Mouse (Mus musculus): ENCODE results near the gene Acaa1a. TPM values are rescaled to one million over a fixed set of nuclear protein-coding genes. Genes with fewer than 3 reads are reported as not detected.
A peak's percentile ranks its signal among the peaks of the same experiment; 100 is the strongest.

The Acaa1a gene
- polyA plus RNA-seq, 1 experiment, result 138 TPM

DNA sequence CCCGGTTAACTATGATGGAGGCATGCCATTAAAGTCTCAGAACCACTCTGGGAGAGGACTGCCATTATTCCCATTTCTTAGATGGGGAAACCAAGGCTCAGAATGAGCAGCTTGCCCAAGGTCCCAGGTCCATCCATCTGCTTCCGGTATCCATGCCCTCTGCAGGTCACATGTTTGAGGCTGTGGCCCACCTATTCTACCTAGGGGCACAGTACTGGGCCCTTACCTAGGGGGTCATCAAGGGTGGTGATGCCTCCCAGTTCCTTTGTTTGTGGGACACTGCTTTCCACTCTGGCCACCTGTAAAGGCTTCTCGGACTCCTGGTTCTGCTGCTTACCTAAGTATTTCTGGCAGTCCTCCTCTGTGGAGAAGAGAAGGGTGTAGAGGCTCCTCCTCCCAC, 1.1 kb upstream of the Acaa1a start:
- WGBS, result 91% methylated on average over 3 of the region's 3 CpGs
- Histone ChIP-seq H3K27ac (ENCODE audit: insufficient read depth, low read length) (no peak overlapping the region), H3K4me3 (ENCODE audit: extremely low read depth, insufficient read depth, insufficient read length) (no peak overlapping the region), H3K27me3 (ENCODE audit: control insufficient read depth, insufficient read depth, low read length) (no peaks in the 10 kb centered on the region), H3K36me3 (ENCODE audit: control insufficient read depth, insufficient read depth, low read length) (peaks cover 9% of the 10 kb centered on the region), H3K4me1 (ENCODE audit: control insufficient read depth, insufficient read depth, insufficient read length) (peaks cover 12% of the 10 kb centered on the region; the same call in 1 of the 2 replicates)
- no peak for DNase-seq (ENCODE audit: low read depth in 1 of 2, low spot score in 2 of 2)
- TF ChIP-seq POLR2A (IDR thresholded peaks at IDR 0.05; ENCODE audit: low read depth, low read length) (no peak), CTCF (IDR thresholded peaks at IDR 0.05; ENCODE audit: extremely low read depth, insufficient read depth, insufficient read length, insufficient replicate concordance) (no peak)

DNA sequence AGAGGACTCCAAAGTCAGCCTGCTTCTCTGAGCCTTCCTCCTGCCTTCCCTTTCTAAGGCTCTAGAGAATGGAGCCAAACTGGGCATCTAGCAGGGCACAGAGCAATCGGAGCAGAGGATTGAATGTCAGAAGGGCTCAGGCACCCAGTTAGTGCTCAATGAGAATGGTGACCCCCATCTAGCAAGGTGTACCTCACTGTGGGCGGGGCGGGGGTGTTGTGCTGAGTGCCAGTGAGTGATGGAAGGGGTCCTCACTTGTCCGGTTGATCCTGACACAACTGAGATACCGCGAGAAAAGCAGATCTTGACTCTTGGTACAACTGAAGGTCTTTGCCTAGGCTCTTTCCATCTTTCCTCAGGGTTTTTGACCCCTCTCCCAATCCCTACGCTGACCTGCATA, 370 bp upstream of the Acaa1a start:
- peaks cover 9% of the 10 kb centered on the region for H3K36me3 ChIP-seq (ENCODE audit: control insufficient read depth, insufficient read depth, low read length)
- no peaks in the 10 kb centered on the region for H3K27me3 ChIP-seq (ENCODE audit: control insufficient read depth, insufficient read depth, low read length)
- H3K27ac ChIP-seq (ENCODE audit: insufficient read depth, low read length), result no peak overlapping the region
- peaks cover 12% of the 10 kb centered on the region; the same call in 1 of the 2 replicates for H3K4me1 ChIP-seq (ENCODE audit: control insufficient read depth, insufficient read depth, insufficient read length)
- H3K4me3 ChIP-seq (ENCODE audit: extremely low read depth, insufficient read depth, insufficient read length), result peak overlapping the region; percentile 92
- DNase-seq (ENCODE audit: low read depth in 1 of 2, low spot score in 2 of 2), result no peak
- no peak for TF ChIP-seq POLR2A (IDR thresholded peaks at IDR 0.05; ENCODE audit: low read depth, low read length)
- no peak for TF ChIP-seq CTCF (IDR thresholded peaks at IDR 0.05; ENCODE audit: extremely low read depth, insufficient read depth, insufficient read length, insufficient replicate concordance)
- 39% methylated on average over 7 of the region's 7 CpGs for WGBS

DNA sequence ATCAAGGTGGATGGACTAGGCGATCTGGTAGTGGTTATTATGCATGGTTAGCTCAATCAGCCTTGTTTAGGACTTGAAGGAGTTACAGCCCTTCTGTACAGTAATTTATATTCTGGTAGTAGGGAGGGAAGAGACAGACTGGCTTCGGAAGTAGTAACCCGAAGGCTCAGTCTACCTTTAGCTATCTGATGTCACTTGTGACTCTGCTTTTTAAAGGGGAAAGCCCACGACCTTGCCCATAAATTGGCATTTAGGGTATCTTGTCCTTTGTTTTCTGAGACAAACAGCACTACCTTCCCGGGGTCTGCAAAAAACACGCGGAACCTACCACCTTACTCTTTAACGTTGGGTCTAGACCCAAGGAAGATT, 720 bp downstream of the Acaa1a start:
- peaks cover 8% of the 10 kb centered on the region; the same call in 1 of the 2 replicates for H3K4me1 ChIP-seq (ENCODE audit: control insufficient read depth, insufficient read depth, insufficient read length)
- no peaks in the 10 kb centered on the region for H3K27me3 ChIP-seq (ENCODE audit: control insufficient read depth, insufficient read depth, low read length)
- H3K36me3 ChIP-seq (ENCODE audit: control insufficient read depth, insufficient read depth, low read length), result peaks cover 14% of the 10 kb centered on the region
- H3K27ac ChIP-seq (ENCODE audit: insufficient read depth, low read length), result peak overlapping the region; percentile 75
- WGBS, result 0% methylated on average over 8 of the region's 8 CpGs
- H3K4me3 ChIP-seq (ENCODE audit: extremely low read depth, insufficient read depth, insufficient read length), result peak overlapping the region; percentile 92
- TF ChIP-seq POLR2A (IDR thresholded peaks at IDR 0.05; ENCODE audit: low read depth, low read length), result no peak
- no peak for TF ChIP-seq CTCF (IDR thresholded peaks at IDR 0.05; ENCODE audit: extremely low read depth, insufficient read depth, insufficient read length, insufficient replicate concordance)
- DNase-seq (ENCODE audit: low read depth in 1 of 2, low spot score in 2 of 2), result no peak

- H3K4me3 ChIP-seq (ENCODE audit: extremely low read depth, insufficient read depth, insufficient read length), result peak within 1 kb of the TSS; percentile 92
- peaks cover 21% of the 10 kb centered on the region for H3K36me3 ChIP-seq (ENCODE audit: control insufficient read depth, insufficient read depth, low read length)
- H3K27ac ChIP-seq (ENCODE audit: insufficient read depth, low read length), result peak within 1 kb of the TSS; percentile 75
- H3K27me3 ChIP-seq (ENCODE audit: control insufficient read depth, insufficient read depth, low read length), result no peaks in the 10 kb centered on the region
- TF ChIP-seq POLR2A (IDR thresholded peaks at IDR 0.05; ENCODE audit: low read depth, low read length), result no peak; the same call in 1 of the 2 replicates
- TF ChIP-seq CTCF (IDR thresholded peaks at IDR 0.05; ENCODE audit: extremely low read depth, insufficient read depth, insufficient read length, insufficient replicate concordance), result no peak
- 1% methylated on average over 68 of the region's 68 CpGs for WGBS
- peak; percentile 91 to 93 for DNase-seq (ENCODE audit: low read depth in 1 of 2, low spot score in 2 of 2)
- H3K4me1 ChIP-seq (ENCODE audit: control insufficient read depth, insufficient read depth, insufficient read length), result peaks cover 8% of the 10 kb centered on the region; the same call in 1 of the 2 replicates
These were observed 1.7 kb downstream of the Acaa1a start, which contains the start of gene Myd88 for GRCm38 (mm10) chr9:119340909-119341816. Gene Myd88 (minus strand): TSS chr9:119341411.

GRCm38 (mm10) chr9:119342728-119343127, 3.3 kb downstream of the Acaa1a start:
- no peak overlapping the region for H3K4me3 ChIP-seq (ENCODE audit: extremely low read depth, insufficient read depth, insufficient read length)
- H3K27me3 ChIP-seq (ENCODE audit: control insufficient read depth, insufficient read depth, low read length), result no peaks in the 10 kb centered on the region
- DNase-seq (ENCODE audit: low read depth in 1 of 2, low spot score in 2 of 2), result no peak
- H3K36me3 ChIP-seq (ENCODE audit: control insufficient read depth, insufficient read depth, low read length), result peaks cover 20% of the 10 kb centered on the region
- H3K27ac ChIP-seq (ENCODE audit: insufficient read depth, low read length), result no peak overlapping the region
- WGBS, result 90% methylated on average over 7 of the region's 7 CpGs
- TF ChIP-seq CTCF (IDR thresholded peaks at IDR 0.05; ENCODE audit: extremely low read depth, insufficient read depth, insufficient read length, insufficient replicate concordance), result no peak
- no peak for TF ChIP-seq POLR2A (IDR thresholded peaks at IDR 0.05; ENCODE audit: low read depth, low read length)
- H3K4me1 ChIP-seq (ENCODE audit: control insufficient read depth, insufficient read depth, insufficient read length), result peaks cover 8% of the 10 kb centered on the region; the same call in 1 of the 2 replicates

- WGBS, result 94% methylated on average over 8 of the region's 8 CpGs
- Histone ChIP-seq H3K4me1 (ENCODE audit: control insufficient read depth, insufficient read depth, insufficient read length) (peaks cover 4% of the 10 kb centered on the region; the same call in 1 of the 2 replicates), H3K27me3 (ENCODE audit: control insufficient read depth, insufficient read depth, low read length) (no peaks in the 10 kb centered on the region), H3K4me3 (ENCODE audit: extremely low read depth, insufficient read depth, insufficient read length) (no peak overlapping the region), H3K36me3 (ENCODE audit: control insufficient read depth, insufficient read depth, low read length) (peaks cover 28% of the 10 kb centered on the region), H3K27ac (ENCODE audit: insufficient read depth, low read length) (no peak overlapping the region)
- no peak for TF ChIP-seq CTCF (IDR thresholded peaks at IDR 0.05; ENCODE audit: extremely low read depth, insufficient read depth, insufficient read length, insufficient replicate concordance)
- no peak for TF ChIP-seq POLR2A (IDR thresholded peaks at IDR 0.05; ENCODE audit: low read depth, low read length)
- DNase-seq (ENCODE audit: low read depth in 1 of 2, low spot score in 2 of 2), result no peak
These were observed 6.9 kb downstream of the Acaa1a start for GRCm38 (mm10) chr9:119346376-119346775.

DNA sequence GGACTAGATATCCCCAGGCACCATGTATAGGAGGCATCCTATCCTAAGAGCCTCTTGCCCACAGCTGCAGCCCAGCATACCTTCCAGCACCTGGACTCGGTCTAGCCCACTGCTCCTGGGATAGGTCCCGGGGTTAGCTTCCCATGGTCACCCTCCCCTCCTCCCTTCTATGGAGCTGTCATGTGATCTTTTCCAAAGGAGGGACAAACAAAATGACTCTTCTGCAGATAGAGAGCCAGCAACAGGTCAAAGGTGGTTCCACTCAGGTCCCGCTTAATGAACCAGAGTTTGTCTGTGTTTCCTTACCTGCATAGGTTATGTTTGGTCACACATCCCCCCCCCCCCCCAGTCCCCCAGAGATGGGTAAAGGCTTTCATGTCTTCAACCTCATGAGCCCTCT, 11.1 kb downstream of the Acaa1a start:
- Histone ChIP-seq H3K27me3 (ENCODE audit: control insufficient read depth, insufficient read depth, low read length) (no peaks in the 10 kb centered on the region), H3K4me3 (ENCODE audit: extremely low read depth, insufficient read depth, insufficient read length) (no peak overlapping the region), H3K27ac (ENCODE audit: insufficient read depth, low read length) (no peak overlapping the region), H3K4me1 (ENCODE audit: control insufficient read depth, insufficient read depth, insufficient read length) (no peaks in the 10 kb centered on the region), H3K36me3 (ENCODE audit: control insufficient read depth, insufficient read depth, low read length) (peaks cover 21% of the 10 kb centered on the region)
- DNase-seq (ENCODE audit: low read depth in 1 of 2, low spot score in 2 of 2), result no peak
- TF ChIP-seq CTCF (IDR thresholded peaks at IDR 0.05; ENCODE audit: extremely low read depth, insufficient read depth, insufficient read length, insufficient replicate concordance), result no peak
- TF ChIP-seq POLR2A (IDR thresholded peaks at IDR 0.05; ENCODE audit: low read depth, low read length), result no peak
- WGBS, result 96% methylated on average over 3 of the region's 3 CpGs

Measured in spleen, adult 2 months (tissue).